Comparison of ENCODE assay signal across 8 mouse cellular contexts in the genomic region with DNA sequence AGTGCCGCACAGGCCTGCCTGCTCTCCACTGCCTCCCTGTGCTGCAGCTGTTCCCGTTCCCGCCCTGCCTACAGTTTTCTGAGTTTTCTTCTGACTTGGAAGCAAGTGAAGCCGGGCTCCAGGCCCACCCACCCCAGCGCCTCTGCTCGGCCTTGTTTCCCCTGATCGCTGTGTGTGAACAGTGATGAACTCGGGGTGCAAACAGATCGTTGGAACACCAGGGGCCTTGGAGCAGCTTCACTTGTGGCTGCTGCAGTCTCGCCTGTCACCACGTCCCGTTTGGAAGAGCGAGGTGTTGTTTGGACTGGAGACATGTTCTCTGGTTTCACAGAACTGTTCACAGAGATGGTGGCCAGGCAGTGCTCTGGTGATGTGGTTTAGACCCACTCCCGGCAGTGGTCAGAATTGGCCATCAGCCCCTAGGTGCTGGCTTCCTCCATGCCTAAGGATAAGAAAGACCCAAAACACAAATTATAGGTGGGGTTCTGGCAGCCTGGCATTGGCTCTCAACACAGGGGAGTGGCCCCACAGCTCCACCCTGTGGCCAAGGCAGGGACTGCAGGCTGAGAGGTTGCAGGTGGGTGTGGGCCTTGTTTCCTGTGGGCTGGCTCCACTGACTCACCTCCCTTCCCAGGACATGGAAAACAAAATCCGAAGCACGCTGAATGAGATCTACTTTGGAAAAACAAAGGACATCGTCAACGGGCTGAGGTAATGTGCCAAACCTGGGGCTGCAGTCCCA. TPM values are rescaled to one million over a fixed set of nuclear protein-coding genes. Genes with fewer than 3 reads are reported as not detected.
DNase-seq lines count a peak whose midpoint lies in the region; ATAC-seq lines count a peak whose summit lies in the region.

No protein-coding gene starts in this region.

- peak; percentile 65 for ATAC-seq in granulocyte monocyte progenitor cell, adult 5-6 weeks (replicated peaks; ENCODE audit: poor library complexity, severe bottlenecking)

- DNase-seq in B cell, adult 2 months, result peak; percentile 89 to 90
- DNase-seq in R1 (ENCODE audit: low read depth, low spot score), result peak; percentile 80
- peak; percentile 81 to 86 for DNase-seq in cerebellum, postnatal 4 days (ENCODE audit: low spot score in 2 of 2)
- DNase-seq in kidney, postnatal 4 days, result peak; percentile 91 to 92
- peak; percentile 82 to 89 for DNase-seq in lung, adult 18-20 months
- DNase-seq in right cerebral cortex, adult 18-20 months, result peak; percentile 88
- DNase-seq in urinary bladder, adult 18-20 months (ENCODE audit: low spot score in 2 of 2), result peak; percentile 82 to 88

RNA-seq across cellular contexts. Expression of gene Pqlc2, which starts 23.2 kb away (rescaled TPM):
- total RNA-seq in granulocyte monocyte progenitor cell, adult 5-6 weeks (2014; fragmentation: Nextera tagmentation), result 5.4 and 7.7 TPM in 2 replicates
- total RNA-seq in granulocyte monocyte progenitor cell, adult 5-6 weeks (2017), result 2.3 and 3.5 TPM in 2 replicates

RNA-seq across cellular contexts. Expression of gene Akr7a5, which starts 23.3 kb away (rescaled TPM):
- total RNA-seq in granulocyte monocyte progenitor cell, adult 5-6 weeks (2014; fragmentation: Nextera tagmentation), result 16.6 and 25.0 TPM in 2 replicates
- total RNA-seq in granulocyte monocyte progenitor cell, adult 5-6 weeks (2017), result 5.9 and 12.2 TPM in 2 replicates

Comparison
In these comparisons a context has a peak if more than half of its experiments do, and no peak if none do; other contexts are left out.
1. Peak in every context shown above with its lines: DNase-seq and ATAC-seq.